Mouse (Mus musculus) liver, embryonic 14.5 days (tissue): Measurements from ENCODE around the gene Col19a1.

Experiments used
- CTCF ChIP-seq: IDR thresholded peaks from 2 replicates; pipeline ENCODE4 v1.5.1; 2016; ENCODE audit warnings: antibody characterized with exemption, low read depth, control low read depth
- EP300 ChIP-seq: IDR thresholded peaks from 2 replicates; pipeline ENCODE4 v1.6.1; 2016; ENCODE audit warnings: antibody characterized with exemption, low read depth

- no peak for TF ChIP-seq CTCF
- TF ChIP-seq EP300: no peak
Observed at GRCm38 (mm10) chr1:24361990-24362635, 225.2 kb downstream of the Col19a1 start.
